Mouse (Mus musculus) retina, postnatal 7 days (tissue): ENCODE data around the gene Chic2.

Source experiments
- DNase-seq: peaks from one replicate; pipeline ENCODE4 v3.0.0-alpha.2; 2012; ENCODE audit warnings: low read depth, low spot score

Gene Chic2

DNA sequence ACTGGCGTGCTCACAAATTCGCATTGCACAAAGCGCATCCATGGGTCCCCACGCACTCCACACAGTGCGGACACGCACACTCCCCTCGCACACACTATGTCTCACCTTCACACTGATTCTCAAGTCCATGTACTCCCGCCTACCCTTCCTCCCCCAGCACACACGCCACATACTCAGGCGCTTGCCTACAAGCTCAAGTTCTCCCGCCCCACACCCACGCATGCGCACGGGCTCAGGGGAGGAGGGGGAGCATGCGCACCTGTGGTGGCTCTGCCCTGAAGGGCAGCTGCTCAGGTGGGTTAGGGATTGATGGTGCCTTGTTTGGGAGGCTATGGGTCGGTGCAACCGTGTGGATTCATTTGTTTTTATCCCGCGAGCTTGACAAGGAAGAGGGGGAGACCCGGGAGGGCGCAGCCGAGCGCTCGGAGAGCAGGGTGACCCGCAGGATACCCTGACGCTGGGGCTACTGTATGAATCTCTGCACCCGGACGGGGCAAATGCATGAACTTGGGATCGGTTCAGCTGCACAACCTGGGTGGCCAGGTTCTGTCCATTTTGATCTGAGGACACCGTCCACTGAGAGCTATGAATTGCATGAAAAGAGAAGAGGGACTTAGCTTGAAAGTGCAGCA lies 22.7 kb upstream of the Chic2 start:
- DNase-seq = peak; percentile 51

DNA sequence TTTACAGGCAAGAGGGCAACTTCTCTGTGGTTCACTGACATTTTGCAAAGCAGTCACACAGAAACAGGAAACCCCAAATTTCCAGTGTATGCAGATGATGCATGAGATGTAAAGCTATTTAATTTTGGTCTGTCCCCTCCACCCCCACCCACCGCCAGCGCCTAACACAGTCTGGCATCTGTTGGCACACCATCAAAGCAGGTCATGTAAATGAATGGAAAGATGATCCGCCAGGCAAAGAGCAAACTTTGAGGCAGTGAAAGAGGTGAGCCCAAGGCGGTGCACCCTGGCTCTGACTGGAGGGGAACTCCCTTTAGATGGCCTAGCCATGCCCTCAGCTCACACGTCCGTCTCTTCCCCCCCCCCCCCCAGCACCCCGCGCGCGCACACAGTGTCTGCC lies 22.1 kb upstream of the Chic2 start:
- DNase-seq = no peak

- DNase-seq = no peak
Measured at GRCm38 (mm10) chr5:75063177-75063576, 18.6 kb upstream of the Chic2 start.

DNA sequence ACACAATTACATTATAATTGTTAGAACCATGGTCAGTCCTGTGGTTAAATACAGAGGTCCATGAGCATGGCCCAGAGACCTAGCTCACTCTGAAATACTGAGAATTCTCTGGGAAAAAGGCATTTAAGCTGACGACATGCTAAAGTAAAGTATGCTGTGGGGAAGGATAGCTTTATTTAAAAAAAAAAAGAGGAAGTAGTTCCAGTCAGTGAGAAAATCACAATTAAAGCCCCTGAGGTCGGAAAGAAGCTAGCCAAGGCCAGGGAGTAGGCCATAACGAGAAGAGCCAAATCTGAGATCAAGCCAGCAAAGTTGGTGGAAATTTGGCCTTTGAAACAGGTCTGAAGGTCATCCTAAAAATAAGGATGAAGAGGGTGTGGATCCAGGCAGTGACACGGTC lies 6.5 kb upstream of the Chic2 start:
- DNase-seq = no peak

DNA sequence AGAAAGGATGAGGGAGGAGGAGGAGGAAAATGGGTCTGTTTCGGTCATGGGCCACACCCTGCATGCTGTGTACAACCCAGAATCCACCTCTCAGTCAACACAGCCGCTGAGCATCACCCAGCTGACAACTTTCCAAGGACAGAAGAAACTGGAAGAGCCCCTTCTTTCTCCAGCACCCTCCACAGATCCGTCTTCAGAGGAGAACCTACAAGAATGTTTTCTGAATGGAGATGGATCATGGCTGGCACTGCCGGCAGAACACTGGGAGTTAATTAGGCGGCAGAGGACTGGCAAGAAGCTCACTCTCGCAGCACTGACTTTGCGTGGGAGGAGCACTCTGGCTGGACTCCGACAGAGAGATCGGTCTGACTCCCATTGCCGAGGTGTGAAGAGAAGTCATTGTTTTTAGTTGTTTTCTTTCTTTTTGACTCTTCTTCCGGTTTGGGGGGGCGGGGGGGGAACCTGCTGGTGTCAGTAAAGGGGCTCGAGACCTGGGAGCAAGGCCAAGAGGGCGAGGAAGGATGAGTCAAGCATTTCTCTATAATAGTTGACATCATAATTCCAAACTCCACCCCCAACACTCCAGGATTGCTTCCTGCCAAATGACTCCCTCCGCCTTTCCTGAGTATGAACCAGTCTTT lies 2.2 kb upstream of the Chic2 start:
- no peak for DNase-seq

GRCm38 (mm10) chr5:75045371-75045770 lies 797 bp upstream of the Chic2 start:
- no peak for DNase-seq

DNA sequence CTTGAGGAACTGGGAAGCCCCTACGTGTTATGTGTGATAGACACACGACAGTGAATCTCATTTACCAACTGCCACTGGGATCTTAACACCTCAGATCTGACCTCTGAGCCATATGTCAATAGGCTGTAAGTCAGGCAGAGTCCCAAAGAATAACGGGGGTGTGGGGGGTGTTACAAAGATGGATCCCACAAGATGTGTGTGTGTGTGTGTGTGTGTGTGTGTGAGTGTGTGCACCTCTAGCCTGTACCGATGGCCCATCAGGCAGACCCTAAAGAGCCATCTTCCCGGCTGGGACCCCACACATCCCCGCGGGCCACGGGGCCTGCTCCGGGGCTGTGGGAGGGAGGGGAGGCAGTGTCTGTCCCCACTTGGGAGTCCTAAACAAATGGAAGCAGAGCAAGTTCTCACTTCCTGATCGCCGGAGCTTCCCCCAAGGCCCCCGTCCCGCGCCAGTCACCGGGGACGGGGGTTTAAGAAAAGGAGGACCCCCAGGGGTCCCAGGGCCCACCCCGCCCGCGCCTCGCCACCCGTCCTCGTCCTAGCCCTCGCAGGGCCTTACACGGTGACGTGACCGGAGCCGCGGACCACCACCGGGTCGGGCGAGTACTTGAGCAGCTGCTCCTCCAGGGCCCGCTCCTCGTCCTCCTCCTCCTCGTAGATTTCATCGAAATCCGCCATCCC lies 813 bp downstream of the Chic2 start:
- DNase-seq = peak; percentile 11

DNA sequence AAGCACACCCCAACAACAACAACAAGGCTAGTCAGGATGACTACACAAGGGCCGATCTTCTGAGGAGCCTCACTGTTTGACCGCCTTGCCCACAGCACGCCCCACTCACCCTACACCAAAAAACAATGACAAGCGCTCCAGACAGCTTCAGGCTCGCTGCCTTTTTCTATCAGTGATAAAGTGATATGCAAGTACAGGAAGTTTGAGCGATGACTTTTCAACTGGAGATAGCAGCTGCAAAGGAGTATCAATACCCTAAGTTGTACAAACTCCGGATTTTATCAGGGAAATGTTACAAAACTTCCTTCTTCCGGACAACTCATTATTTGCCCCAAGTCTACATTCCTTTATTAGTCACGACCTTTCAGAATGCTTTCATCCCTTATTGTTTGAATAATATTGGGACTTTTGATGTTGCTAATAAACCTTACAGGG lies 1.5 kb downstream of the Chic2 start:
- no peak for DNase-seq

DNA sequence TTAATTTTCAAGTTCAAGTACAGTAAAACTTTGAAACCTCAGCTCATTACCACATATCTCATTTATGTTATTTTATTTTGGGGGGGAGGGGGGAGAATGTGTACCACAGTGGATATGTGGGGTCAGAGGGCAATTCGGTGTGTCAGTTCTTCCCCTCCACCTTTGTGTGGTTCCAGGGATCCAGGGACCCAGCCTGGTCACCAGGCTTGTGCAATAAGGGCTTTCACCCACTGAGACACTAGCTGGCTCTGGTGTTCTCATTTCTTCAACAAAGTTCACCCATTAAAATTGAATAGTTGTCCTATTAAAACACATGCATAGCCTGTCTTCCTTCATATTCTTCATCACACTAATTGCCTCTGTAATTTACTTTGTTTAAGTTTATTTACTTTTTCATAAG lies 5.3 kb downstream of the Chic2 start:
- DNase-seq = no peak

GRCm38 (mm10) chr5:75035475-75035874 lies 9.1 kb downstream of the Chic2 start:
- no peak for DNase-seq

DNA sequence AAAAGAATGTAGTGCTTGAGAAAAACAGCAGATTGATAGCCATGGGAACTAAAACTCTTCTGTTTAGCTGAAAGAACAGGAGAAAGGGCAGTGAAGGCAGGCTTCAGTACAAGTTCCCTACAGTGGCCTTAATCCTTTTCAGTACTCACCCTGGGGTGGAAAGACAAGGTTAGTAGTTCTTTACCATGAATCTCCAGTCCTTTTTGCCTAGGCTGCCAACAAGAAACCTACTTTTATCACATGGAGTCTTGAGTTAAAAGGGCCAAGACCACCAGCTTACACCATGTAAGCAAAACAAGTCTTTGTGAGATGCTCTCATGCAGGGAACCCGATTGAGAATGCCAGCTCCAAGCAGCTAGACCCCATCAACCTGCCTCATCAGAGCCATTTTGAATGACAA lies 29.8 kb downstream of the Chic2 start:
- no peak for DNase-seq

DNA sequence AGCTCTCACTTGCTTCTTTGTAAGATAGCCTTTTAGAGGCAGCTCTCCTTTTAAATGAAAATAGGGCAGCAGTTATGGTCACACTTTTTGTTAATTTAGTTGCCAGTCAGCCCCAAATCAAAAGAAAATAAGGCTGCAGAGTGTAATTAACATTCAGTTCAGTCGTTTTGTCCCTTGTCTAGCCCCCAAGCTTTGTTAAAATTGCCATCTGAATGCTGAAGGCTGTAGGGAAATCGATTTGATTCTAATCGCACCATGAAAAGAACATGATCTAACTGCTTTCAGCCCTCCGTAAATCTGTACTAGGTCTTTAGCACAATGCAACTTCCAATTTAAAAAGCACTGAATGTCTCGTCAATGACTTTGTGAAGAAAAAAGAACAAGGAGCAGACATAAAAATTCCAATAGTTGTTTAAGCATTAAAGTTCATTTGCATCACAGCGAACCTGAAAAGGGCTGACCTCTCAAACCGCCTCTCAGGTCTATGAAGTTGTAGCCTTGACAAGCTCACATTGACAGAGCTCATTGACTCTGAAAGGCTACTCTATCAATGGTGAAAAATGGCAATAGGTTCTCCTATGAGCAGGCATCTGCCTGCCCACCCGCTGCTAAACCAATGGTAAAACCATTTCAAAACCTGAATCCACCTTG lies 31.7 kb downstream of the Chic2 start:
- DNase-seq = no peak

DNA sequence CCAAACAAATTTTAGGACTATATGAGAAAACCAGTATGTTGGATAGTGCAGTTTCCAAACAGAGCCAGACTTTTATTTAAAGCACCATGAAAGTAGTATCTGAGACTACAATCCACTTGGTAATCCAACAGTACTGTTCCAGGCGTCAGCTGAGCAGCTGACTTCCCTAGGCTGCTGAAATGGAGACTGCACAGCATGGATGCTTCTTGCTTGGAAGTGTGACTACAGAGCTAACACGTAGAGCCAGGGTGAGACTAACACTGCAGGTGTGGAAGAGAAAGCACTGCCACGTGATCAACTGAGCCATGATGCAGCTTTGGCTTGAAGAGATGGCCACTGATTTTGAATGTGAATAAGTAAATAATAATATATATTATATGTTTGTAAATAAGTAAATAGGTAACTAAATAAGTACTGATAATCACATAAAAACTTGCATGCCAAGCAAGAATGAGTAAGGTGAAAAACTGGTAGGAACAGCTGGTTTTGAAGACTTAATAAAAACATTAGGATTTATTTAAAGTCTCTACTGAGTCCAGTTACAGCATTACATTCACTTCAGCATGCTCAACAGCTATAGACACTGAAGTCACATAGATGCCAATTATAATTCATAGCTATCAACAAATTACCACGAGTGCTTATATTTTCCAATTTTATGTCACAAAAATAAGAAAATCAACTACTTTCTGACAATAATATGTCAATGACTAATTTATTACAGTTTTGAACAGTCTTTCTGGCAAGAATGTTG lies 32.4 kb downstream of the Chic2 start:
- DNase-seq = no peak

GRCm38 (mm10) chr5:75004755-75005154 lies 39.8 kb downstream of the Chic2 start:
- DNase-seq = no peak

DNA sequence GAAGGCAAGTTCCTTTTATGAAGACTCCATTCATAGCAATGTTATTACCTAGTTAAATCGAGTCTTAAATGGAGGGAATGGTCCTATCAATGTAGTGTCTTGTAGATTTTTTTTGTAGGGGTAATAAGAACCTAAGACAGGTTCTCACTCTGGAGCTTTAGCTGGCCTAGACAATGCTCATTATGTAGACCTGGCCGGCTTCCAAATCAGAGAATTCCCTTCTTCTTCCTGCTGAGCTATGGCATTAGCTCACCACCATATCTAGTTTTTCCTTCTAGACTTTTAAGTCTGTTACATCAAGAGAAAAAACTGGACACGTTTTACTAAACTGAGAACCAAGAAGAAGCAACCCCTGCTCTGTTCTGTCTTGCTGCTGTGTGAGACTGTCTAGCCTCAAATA lies 42.5 kb downstream of the Chic2 start:
- DNase-seq = no peak

- no peak for DNase-seq
Measured at GRCm38 (mm10) chr5:74998716-74999512, 45.7 kb downstream of the Chic2 start.

- no peak for DNase-seq
Measured at GRCm38 (mm10) chr5:74994947-74995346, 49.6 kb downstream of the Chic2 start.

GRCm38 (mm10) chr5:74984101-74984500 lies 60.5 kb downstream of the Chic2 start:
- DNase-seq = no peak

GRCm38 (mm10) chr5:74980574-74980973 lies 64.0 kb downstream of the Chic2 start:
- DNase-seq = no peak

DNA sequence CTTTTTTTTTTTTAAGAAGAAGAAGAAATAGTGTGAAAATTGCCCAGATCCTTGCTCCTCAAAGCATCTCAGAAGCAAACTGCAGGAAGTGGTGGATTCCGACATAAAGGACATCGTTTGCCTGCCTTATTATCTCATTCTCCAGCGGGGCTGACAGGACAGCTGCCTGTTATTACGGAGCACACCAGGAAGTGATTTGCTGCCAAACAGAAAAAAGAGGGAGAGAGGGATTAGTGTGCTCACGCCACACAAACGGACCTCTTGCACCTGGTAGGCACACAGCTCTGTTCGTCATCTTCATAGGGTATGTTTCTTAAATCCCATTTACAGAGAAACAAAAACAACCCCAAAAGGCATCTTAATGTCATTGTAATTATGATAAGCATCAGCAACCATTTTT lies 64.4 kb downstream of the Chic2 start:
- no peak for DNase-seq

DNA sequence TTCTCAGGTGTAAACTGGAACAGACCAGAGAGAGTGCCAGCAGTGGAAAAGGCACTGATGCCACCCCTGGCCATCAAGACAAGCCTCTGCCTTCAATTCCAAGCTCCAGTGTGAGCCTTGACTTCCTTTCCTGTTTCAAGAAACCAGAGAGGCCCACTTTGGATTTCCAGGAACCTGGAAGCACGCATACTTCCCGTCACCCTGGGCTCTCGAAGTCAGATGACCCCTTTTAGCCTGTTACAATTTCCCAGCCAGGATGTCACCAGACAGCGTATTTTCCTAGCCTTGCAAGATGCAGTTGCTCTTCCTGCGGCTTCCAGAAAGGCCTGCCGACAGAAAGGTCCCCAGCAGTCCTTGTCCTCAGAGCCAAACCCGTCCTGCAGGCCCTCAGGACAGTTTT lies 65.0 kb downstream of the Chic2 start:
- DNase-seq = no peak
